Mouse (Mus musculus) urinary bladder, postnatal 25 days (tissue): ENCODE data around the gene 1700001P01Rik.
"Not testable (repeated sequence)": the region's sequence is repeated elsewhere in the genome, so short reads cannot be mapped to it uniquely, and the experiment has no call there.

Experiments used
- DNase-seq: peaks from one replicate; pipeline ENCODE4 v3.0.0; 2022; ENCODE audit warnings: low spot score

Gene 1700001P01Rik

GRCm38 (mm10) chr11:97793165-97793564, 17.4 kb upstream of the 1700001P01Rik start:
- no peak for DNase-seq

- not testable (repeated sequence) for DNase-seq
Measured at GRCm38 (mm10) chr11:97790778-97791438, 15.2 kb upstream of the 1700001P01Rik start.

DNA sequence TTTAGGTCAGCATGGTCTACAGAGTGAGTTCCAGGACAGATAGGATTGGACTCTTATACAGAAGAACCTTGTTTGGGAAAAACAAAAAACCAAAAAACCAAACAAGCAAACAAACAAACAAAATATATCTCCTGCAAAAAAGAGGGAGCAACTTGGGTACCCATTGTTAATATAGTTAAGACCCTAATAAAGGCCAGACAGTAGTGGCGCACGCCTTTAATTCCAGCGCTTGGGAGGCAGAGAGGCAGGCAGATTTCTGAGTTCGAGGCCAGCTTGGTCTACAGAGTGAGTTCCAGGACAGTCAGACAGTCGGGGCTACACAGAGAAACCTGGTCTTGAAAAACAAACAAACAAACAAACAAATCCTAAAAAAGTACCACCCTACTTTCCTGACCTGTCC, 14.0 kb upstream of the 1700001P01Rik start:
- no peak for DNase-seq

DNA sequence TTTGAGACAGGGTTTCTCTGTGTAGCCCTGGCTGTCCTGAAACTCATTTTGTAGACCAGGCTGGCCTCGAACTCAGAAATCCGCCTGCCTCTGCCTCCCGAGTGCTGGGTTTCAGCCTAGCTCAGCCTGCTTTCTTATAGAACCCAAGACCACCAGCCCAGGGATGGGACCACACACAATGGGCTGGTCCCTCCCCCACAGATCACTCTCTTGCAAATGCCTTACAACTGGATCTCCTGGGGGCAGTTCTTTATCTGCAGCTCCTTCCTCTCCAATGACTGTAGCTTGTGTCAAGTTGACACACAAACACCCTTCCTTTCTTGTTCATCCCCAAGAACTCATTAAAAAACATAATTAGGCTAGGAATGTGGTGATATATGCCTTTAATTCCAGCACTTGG, 12.2 kb upstream of the 1700001P01Rik start:
- no peak for DNase-seq

DNA sequence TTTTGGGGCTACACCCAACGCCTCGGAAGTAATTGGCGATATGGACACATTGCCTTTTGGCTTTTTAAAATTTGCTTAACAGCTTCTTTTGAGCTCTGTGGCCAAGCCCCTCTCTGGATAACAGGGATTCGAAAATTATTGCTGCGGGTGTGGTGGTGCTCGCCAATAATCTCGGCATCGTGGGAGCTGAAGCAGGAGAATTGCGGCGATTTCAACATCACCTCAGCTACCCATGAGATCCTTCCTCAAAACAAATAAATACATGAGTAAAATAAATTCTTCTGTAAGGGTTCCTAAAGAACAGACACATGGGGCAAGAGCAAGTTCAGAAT, 6.8 kb upstream of the 1700001P01Rik start:
- DNase-seq, result no peak

DNA sequence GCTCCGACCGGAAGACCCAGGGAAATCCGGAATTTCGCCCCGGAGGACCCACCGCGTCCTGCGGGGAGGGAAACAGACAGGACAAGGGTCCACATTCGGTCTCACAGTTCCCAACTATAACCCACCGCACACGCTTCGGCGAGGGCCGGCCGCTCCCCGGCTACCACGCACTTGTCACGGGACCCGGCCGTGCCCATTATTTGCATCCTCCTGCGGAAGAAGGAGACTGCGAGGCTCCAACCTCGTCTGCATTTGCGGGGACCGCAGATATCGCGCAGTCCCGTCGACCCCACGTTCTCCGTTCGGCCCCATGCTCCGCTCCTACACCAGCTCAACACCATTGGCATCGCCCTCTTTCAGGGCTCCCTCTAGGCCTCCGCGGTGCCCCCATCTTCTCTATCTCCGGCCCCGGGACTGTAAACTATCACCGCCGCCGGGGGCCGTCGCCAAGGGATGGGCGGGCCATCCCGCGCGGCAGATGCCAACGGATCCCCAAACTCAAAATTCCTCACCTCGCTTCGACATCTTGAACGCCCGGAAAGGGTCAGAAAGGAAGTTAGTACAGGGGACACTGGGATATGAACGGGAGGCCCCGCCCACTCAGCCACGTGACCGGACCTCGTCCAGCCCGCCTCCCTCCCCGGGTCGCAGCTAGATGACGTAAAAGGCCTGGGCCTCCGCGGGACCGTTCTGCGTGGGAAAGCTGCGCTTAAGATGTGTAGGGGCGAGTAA, 6.3 kb upstream of the 1700001P01Rik start, which contains the start of gene Rpl23:
Gene Rpl23, minus strand, starts transcription at position 606 of the 732 bp plus-strand sequence.
- DNase-seq, result peak; percentile 100

GRCm38 (mm10) chr11:97781478-97781831, 5.7 kb upstream of the 1700001P01Rik start:
- no peak for DNase-seq

DNA sequence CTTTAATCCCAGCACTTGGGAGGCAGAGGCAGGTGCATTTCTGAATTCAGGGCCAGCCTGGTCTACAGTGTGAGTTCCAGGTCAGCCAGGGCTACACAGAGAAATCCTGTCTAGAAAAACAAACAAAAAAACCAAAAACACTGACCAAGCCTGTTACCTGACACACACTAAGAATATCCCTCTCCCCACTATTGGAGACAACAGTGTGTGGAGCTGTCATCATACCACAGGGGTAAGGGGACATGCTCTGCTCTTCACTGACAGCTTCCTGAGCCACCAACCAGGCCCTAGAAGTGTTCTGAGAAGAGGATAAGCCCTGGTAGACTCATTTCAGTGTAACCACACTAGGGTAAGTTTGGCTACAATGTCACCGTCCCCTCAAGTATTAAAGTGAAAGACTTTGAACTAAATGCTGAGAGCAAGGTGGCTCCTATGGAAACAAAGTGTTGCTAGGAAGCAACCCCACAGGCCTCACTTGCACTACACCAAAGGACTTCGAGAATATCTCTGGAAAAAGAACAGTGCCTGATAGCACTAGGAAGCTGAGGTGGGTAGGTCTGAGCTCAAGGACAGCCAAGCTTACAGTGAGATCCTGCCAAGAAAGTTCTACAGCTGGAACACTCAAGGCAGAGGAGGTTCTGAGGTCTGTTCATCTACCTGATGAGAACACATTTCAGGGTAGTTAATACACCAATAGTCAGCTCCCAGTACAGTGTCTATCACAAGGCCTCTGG, 4.4 kb upstream of the 1700001P01Rik start:
- no peak for DNase-seq

- DNase-seq, result no peak
Measured at GRCm38 (mm10) chr11:97778918-97779317, 3.2 kb upstream of the 1700001P01Rik start.

- DNase-seq, result no peak
Measured at GRCm38 (mm10) chr11:97777129-97777529, 1.4 kb upstream of the 1700001P01Rik start.

DNA sequence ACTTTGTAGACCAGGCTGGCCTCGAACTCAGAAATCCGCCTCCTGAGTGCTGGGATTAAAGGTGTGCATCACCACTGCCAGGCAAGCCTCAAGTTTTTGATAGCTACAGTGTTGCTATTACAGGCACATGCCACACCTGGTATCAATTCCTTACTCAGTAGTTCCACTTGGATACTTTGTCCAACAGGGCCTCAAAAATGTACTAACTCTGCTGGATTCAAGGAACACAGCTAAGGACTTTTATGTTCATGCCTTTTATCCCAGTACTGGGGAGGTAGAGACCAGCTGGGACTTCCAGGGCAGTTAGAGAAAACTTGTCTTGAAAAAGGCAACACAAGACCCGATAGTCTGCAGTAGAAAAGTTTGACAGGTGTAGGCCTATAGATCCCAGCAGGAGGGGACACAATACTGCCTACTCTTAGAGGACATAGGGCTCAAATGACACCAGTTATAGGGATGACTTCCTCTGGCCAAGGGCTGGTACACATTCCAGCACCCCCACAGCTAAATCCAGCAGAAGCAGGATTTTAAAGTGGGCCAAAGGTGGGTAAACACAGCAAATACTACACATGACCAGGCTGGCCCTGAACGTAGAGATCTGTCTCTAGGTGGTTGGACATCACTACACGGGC, 895 bp upstream of the 1700001P01Rik start:
- no peak for DNase-seq

DNA sequence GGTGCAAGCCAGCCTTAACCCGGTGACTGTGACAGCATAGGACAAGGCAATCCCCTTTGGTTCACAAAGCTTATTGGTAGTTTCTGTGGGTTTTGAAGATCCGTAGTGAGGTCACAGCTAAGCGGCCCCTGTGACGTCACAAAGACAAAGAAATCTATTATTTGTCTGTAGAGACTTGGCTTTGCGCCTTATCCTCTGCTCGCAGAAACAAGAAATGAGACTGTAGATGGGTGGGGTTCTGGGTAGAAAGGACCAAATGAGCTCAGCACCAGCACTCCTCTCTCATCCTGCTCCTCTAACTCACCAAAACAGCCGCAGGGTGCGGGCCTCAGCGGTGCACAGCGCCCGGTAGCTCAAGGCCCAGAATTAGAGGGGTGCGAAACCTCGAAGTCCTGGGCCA, 532 bp downstream of the 1700001P01Rik start:
- DNase-seq, result no peak

DNA sequence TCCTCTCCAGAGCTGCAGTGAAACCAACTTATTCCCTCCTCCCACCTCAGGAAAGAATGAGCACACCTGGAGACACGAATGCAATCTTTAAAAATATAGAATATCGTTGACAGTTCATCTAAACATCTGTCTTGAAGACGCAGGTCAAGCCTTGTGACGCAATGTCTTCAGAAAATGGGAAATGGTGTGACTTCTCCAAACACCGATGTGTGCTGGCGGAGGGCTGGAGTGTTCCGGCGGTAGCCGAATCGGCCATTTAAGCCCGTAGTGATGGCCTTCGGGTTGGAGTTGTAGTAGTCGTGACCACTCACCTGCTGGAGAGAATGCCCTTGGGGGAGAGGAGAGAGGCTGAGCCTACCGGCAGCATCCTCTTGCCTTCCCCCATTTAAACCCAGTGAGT, 4.3 kb downstream of the 1700001P01Rik start:
- no peak for DNase-seq

GRCm38 (mm10) chr11:97769704-97770103, 6.0 kb downstream of the 1700001P01Rik start:
- peak; percentile 65 for DNase-seq

GRCm38 (mm10) chr11:97766154-97766881, 9.4 kb downstream of the 1700001P01Rik start, which contains the start of gene Cwc25:
Gene Cwc25 (minus strand): TSS chr11:97766556.
- peak; percentile 90 for DNase-seq

GRCm38 (mm10) chr11:97761638-97762037, 14.1 kb downstream of the 1700001P01Rik start:
- DNase-seq, result no peak

DNA sequence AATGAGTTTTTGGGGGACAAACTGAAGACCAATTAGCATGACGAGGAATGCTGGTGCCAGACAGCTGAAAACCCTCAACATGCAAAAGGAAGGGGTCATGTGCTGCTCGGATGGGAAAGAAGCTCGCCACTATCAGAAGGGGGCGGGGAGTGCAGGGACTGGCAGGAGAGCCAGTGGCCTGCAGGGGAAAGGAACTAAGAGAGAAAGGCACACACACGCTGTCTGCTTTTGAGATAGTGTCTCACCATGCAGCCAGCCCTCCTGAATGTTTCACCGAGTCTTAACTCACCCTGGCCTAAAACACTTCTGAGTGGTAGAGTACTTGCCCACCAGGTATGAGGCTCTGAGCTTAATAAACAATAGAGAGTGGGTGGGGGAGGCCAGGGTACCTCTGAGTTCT, 16.8 kb downstream of the 1700001P01Rik start:
- DNase-seq, result no peak

DNA sequence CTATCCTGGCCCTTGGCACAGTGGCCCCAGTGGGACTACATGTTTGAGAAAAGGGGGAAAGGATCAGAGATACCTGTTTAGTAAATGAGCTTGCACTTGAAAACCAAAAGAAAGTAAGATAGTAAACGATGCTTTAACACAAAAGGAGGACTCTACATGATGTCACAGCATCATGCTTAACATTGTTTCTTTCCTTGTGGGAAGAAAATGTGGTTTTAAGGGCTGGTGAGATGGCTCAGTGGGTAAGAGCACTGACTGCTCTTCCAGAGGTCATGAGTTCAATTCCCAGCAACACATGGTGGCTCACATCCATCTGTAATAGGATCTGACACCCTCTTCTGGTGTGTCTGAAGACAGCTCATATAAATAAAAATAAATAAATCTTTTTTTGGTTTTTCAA, 17.6 kb downstream of the 1700001P01Rik start:
- DNase-seq, result no peak

- no peak for DNase-seq
Measured at GRCm38 (mm10) chr11:97753277-97753676, 22.4 kb downstream of the 1700001P01Rik start.

- DNase-seq, result no peak
Measured at GRCm38 (mm10) chr11:97748496-97748895, 27.2 kb downstream of the 1700001P01Rik start.

DNA sequence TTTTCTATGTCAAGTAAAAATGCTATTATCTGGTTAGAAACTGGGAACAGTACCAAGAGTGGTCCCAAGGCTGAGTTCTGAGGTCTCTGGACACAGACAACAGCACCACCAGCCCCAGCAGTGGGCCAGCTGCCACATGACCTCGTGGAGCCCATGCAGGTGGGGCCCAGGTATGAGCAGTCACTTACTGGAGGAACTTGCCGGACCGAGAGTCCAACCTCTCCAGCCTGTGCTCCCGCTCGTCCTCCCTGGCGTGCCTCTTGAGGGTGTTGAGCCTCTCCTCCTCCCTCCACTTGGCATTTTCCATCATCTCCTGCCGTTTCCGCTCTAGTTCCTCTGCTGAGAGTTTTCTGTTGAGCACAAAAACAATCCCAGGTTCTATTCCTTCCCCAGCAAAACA, 27.9 kb downstream of the 1700001P01Rik start:
- no peak for DNase-seq

- no peak for DNase-seq
Measured at GRCm38 (mm10) chr11:97745331-97745721, 30.4 kb downstream of the 1700001P01Rik start.
